Comparison of ENCODE assay signal across 8 mouse cellular contexts in the genomic region with DNA sequence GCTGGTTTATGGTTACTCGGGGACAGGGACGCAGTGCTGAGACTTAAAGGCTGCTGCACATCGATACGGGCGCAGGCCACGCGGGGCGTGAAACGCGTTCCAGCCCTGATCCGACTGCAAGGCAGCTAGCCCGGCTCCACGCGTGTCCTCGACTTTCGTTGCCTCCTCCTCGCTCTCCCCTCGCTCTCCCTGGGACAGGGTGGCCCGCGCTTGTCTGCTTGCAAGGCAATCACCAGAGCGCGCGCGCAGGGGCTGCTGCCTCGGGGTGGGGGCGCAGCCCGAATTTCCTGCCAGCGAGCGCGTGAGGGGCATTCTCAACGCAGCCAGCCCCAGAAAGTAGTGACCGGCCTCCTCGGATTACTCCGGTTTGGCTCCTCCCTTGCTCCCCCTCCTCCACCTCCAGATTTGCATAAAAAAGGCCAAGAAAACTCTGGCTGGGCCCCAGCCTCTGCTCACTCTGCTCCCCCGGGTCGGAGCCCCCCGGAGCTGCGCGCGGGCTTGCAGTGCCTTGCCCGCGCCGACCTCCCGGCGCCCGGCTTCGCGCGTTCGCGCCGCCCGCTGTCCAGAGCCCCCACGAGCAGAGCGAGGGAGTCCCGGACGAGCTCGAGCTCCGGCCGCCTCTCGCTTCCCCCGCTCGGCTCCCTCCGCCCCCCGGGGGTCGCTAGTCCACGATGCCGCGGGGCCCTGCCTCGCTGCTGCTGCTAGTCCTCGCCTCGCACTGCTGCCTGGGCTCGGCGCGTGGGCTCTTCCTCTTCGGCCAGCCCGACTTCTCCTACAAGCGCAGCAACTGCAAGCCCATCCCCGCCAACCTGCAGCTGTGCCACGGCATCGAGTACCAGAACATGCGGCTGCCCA. TPM values are rescaled to one million over a fixed set of nuclear protein-coding genes. Genes with fewer than 3 reads are reported as not detected.
A peak's percentile ranks its signal among the peaks of the same experiment; 100 is the strongest.
DNase-seq lines count a peak whose midpoint lies in the region; ATAC-seq and TF ChIP-seq lines count a peak whose summit lies in the region.

Gene Sfrp2, plus strand, starts transcription at position 451 of the 855 bp plus-strand sequence.

- WGBS in intestine, postnatal 0 days = under 1% methylated on average over 80 of the region's 82 CpGs
- 2% methylated on average over 82 of the region's 82 CpGs for WGBS in small intestine, adult 2 months

- H3K27me3 ChIP-seq in intestine, postnatal 0 days (replicated peaks; ENCODE audit: control insufficient read depth, insufficient read depth, low read length) = peaks cover 53% of the 10 kb centered on the region
- peaks cover 39% of the 10 kb centered on the region for H3K27me3 ChIP-seq in small intestine, adult 2 months (ENCODE audit: control insufficient read depth, insufficient read depth, low read length)

- peak; percentile 21 to 24 for DNase-seq in left cerebral cortex, adult 2 months (ENCODE audit: extremely low spot score in 1 of 2, low spot score in 2 of 2)
- DNase-seq in left cerebral cortex, adult 11 months (ENCODE audit: low spot score) = no peak
- DNase-seq in gastrocnemius, postnatal 25 days = peak; percentile 32
- peak; percentile 58 for DNase-seq in lung, postnatal 10 days
- DNase-seq in natural killer cell, adult 2 months (ENCODE audit: low spot score in 2 of 2) = no peak

- H3K4me1 ChIP-seq in bone marrow macrophage, adult 2 months (ENCODE audit: control insufficient read depth, insufficient read depth, low read length) = no peaks in the 10 kb centered on the region
- no peaks in the 10 kb centered on the region; the same call in 1 of the 2 replicates for H3K4me1 ChIP-seq in intestine, postnatal 0 days (replicated peaks; ENCODE audit: control insufficient read depth, insufficient read depth, low read length)
- H3K4me1 ChIP-seq in small intestine, adult 2 months (ENCODE audit: control insufficient read depth, insufficient read depth, insufficient read length, low read length) = peaks cover 18% of the 10 kb centered on the region

- H3K9ac ChIP-seq in intestine, postnatal 0 days (ENCODE audit: low read depth, low read length) = peak within 1 kb of the TSS; percentile 34; the same call in 1 of the 2 replicates

- peak within 1 kb of the TSS; percentile 90 for H3K4me2 ChIP-seq in intestine, postnatal 0 days (replicated peaks; ENCODE audit: low read depth)

- no peaks in the 10 kb centered on the region for H3K9me3 ChIP-seq in intestine, postnatal 0 days (ENCODE audit: control insufficient read depth)

- intact Hi-C loops in left cerebral cortex, adult 2 months (cut with DNase I) = no loop called here

- TF ChIP-seq POLR2A in bone marrow macrophage, adult 2 months (IDR thresholded peaks at IDR 0.05; ENCODE audit: borderline replicate concordance, low read depth, low read length) = no peak
- no peak for TF ChIP-seq POLR2A in small intestine, adult 2 months (IDR thresholded peaks at IDR 0.05; ENCODE audit: low read depth, low read length)

- peak within 1 kb of the TSS; percentile 51 for H3K4me3 ChIP-seq in left cerebral cortex, adult 2 months
- H3K4me3 ChIP-seq in bone marrow macrophage, adult 2 months (ENCODE audit: insufficient read depth, low read length) = peak within 1 kb of the TSS; percentile 41
- peak within 1 kb of the TSS; percentile 49 for H3K4me3 ChIP-seq in intestine, postnatal 0 days (ENCODE audit: low read depth, low read length)
- peak within 1 kb of the TSS; percentile 55 for H3K4me3 ChIP-seq in small intestine, adult 2 months (ENCODE audit: low read depth, low read length)

- no peak for ATAC-seq in intestine, postnatal 0 days

- H3K27ac ChIP-seq in left cerebral cortex, adult 2 months = no peak within 1 kb of the TSS
- no peak within 1 kb of the TSS for H3K27ac ChIP-seq in bone marrow macrophage, adult 2 months (ENCODE audit: insufficient read depth, low read depth, low read length)
- H3K27ac ChIP-seq in intestine, postnatal 0 days (ENCODE audit: low read depth, low read length) = no peak within 1 kb of the TSS
- no peak within 1 kb of the TSS for H3K27ac ChIP-seq in small intestine, adult 2 months (ENCODE audit: insufficient read depth, low read depth, low read length)

- H3K36me3 ChIP-seq in intestine, postnatal 0 days (ENCODE audit: control insufficient read depth, insufficient read depth) = no peaks in the 10 kb centered on the region
- no peaks in the 10 kb centered on the region for H3K36me3 ChIP-seq in small intestine, adult 2 months (ENCODE audit: control insufficient read depth, insufficient read depth, low read length)

- no peak for TF ChIP-seq CTCF in left cerebral cortex, adult 2 months (IDR thresholded peaks at IDR 0.05)
- TF ChIP-seq CTCF in bone marrow macrophage, adult 2 months (IDR thresholded peaks at IDR 0.05; ENCODE audit: low read depth, low read length) = no peak
- no peak for TF ChIP-seq CTCF in intestine, postnatal 0 days (IDR thresholded peaks at IDR 0.05; ENCODE audit: low read depth)
- no peak for TF ChIP-seq CTCF in small intestine, adult 2 months (IDR thresholded peaks at IDR 0.05; ENCODE audit: extremely low read depth, insufficient read length, insufficient replicate concordance, low read depth, low read length)

RNA-seq across cellular contexts. Expression of gene Sfrp2, which starts in this region (rescaled TPM):
- total RNA-seq in left cerebral cortex, adult 2 months (2021) = 1 to 10 TPM; 2.6 to 2.8 TPM
- 1.2 and 1.3 TPM in 2 replicates for polyA plus RNA-seq in bone marrow macrophage, adult 2 months (2012; ENCODE audit: insufficient read depth, insufficient read length, missing spikeins)
- 10 to 100 TPM in 1 of 2 experiments, 1 to 10 TPM in 1; 4.0 to 22.4 TPM for total RNA-seq in gastrocnemius, postnatal 25 days (2021)
- 15.8 and 20.7 TPM in 2 replicates for polyA plus RNA-seq in intestine, postnatal 0 days (2015; fragmentation: Nextera tagmentation; extraction: Ambion mirVana)
- 0.23 and 1.1 TPM in 2 replicates for polyA plus RNA-seq in small intestine, adult 2 months (2012; rRNA removed)

Comparison
In these comparisons a context has a peak if more than half of its experiments do, and no peak if none do; other contexts are left out.
1. DNase-seq: peak in left cerebral cortex, adult 2 months (2 of 2), gastrocnemius, postnatal 25 days (single experiment) and lung, postnatal 10 days (single experiment); none in left cerebral cortex, adult 11 months (single experiment) and natural killer cell, adult 2 months (0 of 2).
2. Peak in every context shown above with its lines, with median percentiles within 50 percentile points of each other: H3K4me3 ChIP-seq.